Mouse (Mus musculus) stomach, postnatal 0 days (tissue): Measurements from ENCODE around the gene Mafg. TPM values are rescaled to one million over a fixed set of nuclear protein-coding genes. Genes with fewer than 3 reads are reported as not detected.

Experiments used
- ATAC-seq: fragments of 200-750 bp; cut with Nextera tagmentation; 2 replicates; pipeline ENCODE4 v1.8.0; 2017; ENCODE audit not compliant: low FRiP score, low TSS enrichment
- DNase-seq: peaks from one replicate; pipeline ENCODE4 v3.0.0-alpha.2; 2016; ENCODE audit warnings: low spot score
- H3K27ac ChIP-seq: fragments of 300-500 bp; sonication (generic); replicated peaks from 2 replicates; pipeline ENCODE4 v1.5.1; 2014; ENCODE audit warnings: mild to moderate bottlenecking, control low read depth
- H3K27me3 ChIP-seq: fragments of 300-500 bp; sonication (generic); 2 replicates; pipeline ENCODE4 v1.6.1; 2014; ENCODE audit warnings: low read length; ENCODE audit not compliant: control insufficient read depth, insufficient read depth
- H3K36me3 ChIP-seq: fragments of 300-500 bp; sonication (generic); 2 replicates; pipeline ENCODE4 v1.6.1; 2014; ENCODE audit warnings: low read length, mixed read lengths; ENCODE audit not compliant: control insufficient read depth, insufficient read depth
- H3K4me1 ChIP-seq: fragments of 300-500 bp; sonication (generic); replicated peaks from 2 replicates; pipeline ENCODE4 v1.6.1; 2014; ENCODE audit warnings: antibody characterized with exemption; ENCODE audit not compliant: control insufficient read depth, insufficient read depth
- H3K4me2 ChIP-seq: fragments of 300-500 bp; sonication (generic); replicated peaks from 2 replicates; pipeline ENCODE4 v1.6.1; 2014; ENCODE audit warnings: low read depth, mild to moderate bottlenecking, control low read depth, moderate library complexity
- H3K4me3 ChIP-seq: fragments of 300-500 bp; sonication (generic); 2 replicates; pipeline ENCODE4 v1.5.1; 2014; ENCODE audit warnings: low read depth, low read length, control low read depth
- H3K9ac ChIP-seq: fragments of 300-500 bp; sonication (generic); 2 replicates; pipeline ENCODE4 v1.6.1; 2014; ENCODE audit warnings: mild to moderate bottlenecking, low read length, control low read depth, mixed read lengths
- H3K9me3 ChIP-seq: fragments of 300-500 bp; sonication (generic); 2 replicates; pipeline ENCODE4 v1.6.1; 2016; ENCODE audit warnings: low read length; ENCODE audit not compliant: control insufficient read depth
- CTCF ChIP-seq: IDR thresholded peaks from 2 replicates; pipeline ENCODE4 v1.5.1; 2016; ENCODE audit warnings: antibody characterized with exemption, low read depth, mild to moderate bottlenecking, moderate library complexity
- EP300 ChIP-seq: optimal IDR thresholded peaks from 2 replicates; pipeline ENCODE3; 2016; ENCODE audit warnings: antibody characterized with exemption
- WGBS: fragments of 180-500 bp; shearing (Covaris S2); extraction: QIAGEN DNeasy Blood & Tissue Kit; methylation state at CpG from one replicate; pipeline ENCODE4 v1.1.7; 2014; 5-methylcytosine and 5-hydroxymethylcytosine counted together
- polyA plus RNA-seq: library from polyadenylated mRNA; unstranded; fragments of >200 nt; fragmentation: Nextera tagmentation; extraction: Ambion mirVana; gene quantifications from 2 replicates; pipeline ENCODE4 v1.2.1, GENCODE M21; 2015

The Mafg gene
- polyA plus RNA-seq, 1 experiment from 2014 or later = 21.3 TPM

DNA sequence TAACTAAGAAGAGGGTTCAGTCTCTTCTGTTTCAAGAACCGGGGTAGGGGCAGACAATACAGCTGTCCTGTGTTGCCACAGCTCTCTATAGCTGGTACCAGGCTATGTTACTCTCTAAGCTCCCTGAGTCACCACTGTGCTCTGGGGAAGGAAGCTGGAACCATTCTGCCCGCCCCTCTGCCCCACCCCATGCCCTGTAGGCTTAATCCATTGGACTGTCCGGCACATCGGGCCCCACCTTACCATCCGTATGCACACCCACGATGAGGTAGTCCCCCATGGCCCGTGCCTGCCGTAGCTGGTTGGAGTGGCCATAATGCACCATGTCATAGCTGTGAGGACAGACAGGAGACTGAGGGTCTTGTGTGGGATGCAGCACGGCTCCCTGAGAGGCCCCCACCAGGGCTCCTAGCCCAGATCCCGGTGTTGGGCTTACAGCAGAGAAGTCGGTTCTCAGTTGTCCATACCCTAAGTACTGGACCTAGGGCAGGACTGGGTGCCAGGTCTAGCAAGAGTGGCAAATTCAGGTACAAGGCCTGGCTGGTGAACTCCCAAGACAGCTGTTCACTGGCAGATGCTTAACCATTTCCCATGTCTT, 17.7 kb downstream of the Mafg start:
- TF ChIP-seq CTCF = no peak
- no peak for TF ChIP-seq EP300
- H3K27ac ChIP-seq = no peak overlapping the region
- no peak overlapping the region for H3K4me3 ChIP-seq
- H3K9ac ChIP-seq = peak overlapping the region; percentile 27; the same call in 1 of the 2 replicates
- DNase-seq (peak; percentile 67), ATAC-seq (peak; percentile 47)
- H3K36me3 ChIP-seq = peaks cover 14% of the 10 kb centered on the region
- WGBS = 83% methylated on average over 11 of the region's 11 CpGs
- H3K27me3 ChIP-seq = no peaks in the 10 kb centered on the region
- peaks cover 3% of the 10 kb centered on the region for H3K4me1 ChIP-seq
- H3K4me2 ChIP-seq = no peak overlapping the region
- no peaks in the 10 kb centered on the region for H3K9me3 ChIP-seq

DNA sequence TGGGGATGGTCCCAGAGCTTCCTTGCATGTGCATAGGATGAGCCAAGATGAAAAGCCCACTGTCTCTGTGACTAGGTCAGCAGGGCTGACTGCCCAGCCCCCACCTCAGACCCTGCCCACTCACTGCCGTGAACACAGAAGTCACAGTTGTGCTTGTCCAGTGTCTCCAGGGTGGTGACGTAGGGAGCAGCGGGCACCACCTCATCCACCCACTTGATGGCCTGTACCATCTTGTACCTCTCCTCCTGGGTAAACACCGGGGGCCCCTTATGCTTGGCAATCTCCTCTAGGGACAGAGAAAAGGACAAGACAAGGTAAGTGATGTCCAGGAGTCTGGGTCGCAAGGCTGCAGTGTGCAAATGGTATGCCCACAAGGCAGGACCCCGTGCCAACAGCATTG, 18.2 kb downstream of the Mafg start:
- Histone ChIP-seq H3K27ac (no peak overlapping the region), H3K4me2 (no peak overlapping the region), H3K36me3 (peaks cover 12% of the 10 kb centered on the region), H3K4me3 (no peak overlapping the region), H3K9ac (peak overlapping the region; percentile 27; the same call in 1 of the 2 replicates), H3K27me3 (no peaks in the 10 kb centered on the region), H3K4me1 (peaks cover 3% of the 10 kb centered on the region), H3K9me3 (no peaks in the 10 kb centered on the region)
- ATAC-seq = no peak
- 92% methylated on average over 6 of the region's 6 CpGs for WGBS
- TF ChIP-seq EP300 (no peak), CTCF (no peak)
- no peak for DNase-seq

DNA sequence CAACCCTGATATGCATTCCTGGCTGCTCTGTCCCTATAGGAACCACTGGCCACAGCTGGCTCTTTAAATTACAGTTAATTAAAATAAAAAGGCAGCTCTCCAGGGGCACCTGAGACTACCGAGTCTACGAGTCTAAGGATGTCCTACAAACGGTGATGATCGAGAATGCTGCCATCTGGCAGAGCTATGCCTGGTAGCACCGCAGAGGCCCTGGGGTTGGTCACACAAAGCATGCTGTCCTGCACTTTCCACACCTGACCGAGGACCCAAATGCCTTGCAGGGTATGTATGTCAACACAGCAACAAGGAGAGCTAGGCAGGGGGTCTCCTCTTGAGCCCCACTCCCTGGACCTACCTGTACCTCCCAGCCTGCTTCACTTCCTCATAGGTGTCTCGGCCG, 19.4 kb downstream of the Mafg start:
- no peak for TF ChIP-seq EP300
- 88% methylated on average over 8 of the region's 8 CpGs for WGBS

DNA sequence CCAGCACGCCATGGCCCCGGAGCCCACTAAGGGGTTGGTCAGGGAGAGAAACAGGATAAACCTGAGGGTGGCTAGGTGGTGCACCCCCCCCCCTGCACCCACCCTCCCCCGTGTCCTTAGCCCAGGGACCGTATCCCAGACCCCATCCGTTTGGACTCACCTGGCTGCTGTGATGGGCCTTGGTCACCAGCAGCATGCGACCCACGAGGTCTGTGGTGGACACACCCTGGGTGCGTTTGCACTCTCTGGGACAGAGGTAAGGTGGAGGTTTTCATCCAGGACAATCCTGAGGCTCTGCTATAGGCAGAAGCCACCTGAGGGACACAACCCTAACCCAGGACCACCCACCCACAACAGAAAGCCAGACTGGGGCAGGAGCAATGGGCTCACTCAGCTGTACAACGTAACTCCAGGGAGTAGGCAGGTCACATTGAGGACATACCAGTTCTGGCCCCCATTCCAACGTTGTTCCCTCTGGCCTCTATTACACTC, 19.9 kb downstream of the Mafg start:
- no peak for ATAC-seq
- H3K9me3 ChIP-seq = no peaks in the 10 kb centered on the region
- WGBS = 85% methylated on average over 10 of the region's 10 CpGs
- no peak for DNase-seq
- TF ChIP-seq EP300 (no peak), CTCF (no peak)
- H3K27ac ChIP-seq = no peak overlapping the region
- H3K9ac ChIP-seq = no peak overlapping the region
- no peaks in the 10 kb centered on the region for H3K27me3 ChIP-seq
- H3K36me3 ChIP-seq = peaks cover 12% of the 10 kb centered on the region
- H3K4me1 ChIP-seq = peaks cover 6% of the 10 kb centered on the region
- H3K4me3 ChIP-seq = no peak overlapping the region
- no peak overlapping the region for H3K4me2 ChIP-seq

More for the DNA sequence above, 19.4 kb downstream of the Mafg start:
- H3K4me1 ChIP-seq = peaks cover 3% of the 10 kb centered on the region
- no peak overlapping the region for H3K4me3 ChIP-seq
- no peaks in the 10 kb centered on the region for H3K9me3 ChIP-seq
- no peak overlapping the region for H3K27ac ChIP-seq
- peaks cover 12% of the 10 kb centered on the region for H3K36me3 ChIP-seq
- H3K4me2 ChIP-seq = no peak overlapping the region
- ATAC-seq (no peak), DNase-seq (no peak)
- no peak overlapping the region for H3K9ac ChIP-seq
- H3K27me3 ChIP-seq = no peaks in the 10 kb centered on the region

DNA sequence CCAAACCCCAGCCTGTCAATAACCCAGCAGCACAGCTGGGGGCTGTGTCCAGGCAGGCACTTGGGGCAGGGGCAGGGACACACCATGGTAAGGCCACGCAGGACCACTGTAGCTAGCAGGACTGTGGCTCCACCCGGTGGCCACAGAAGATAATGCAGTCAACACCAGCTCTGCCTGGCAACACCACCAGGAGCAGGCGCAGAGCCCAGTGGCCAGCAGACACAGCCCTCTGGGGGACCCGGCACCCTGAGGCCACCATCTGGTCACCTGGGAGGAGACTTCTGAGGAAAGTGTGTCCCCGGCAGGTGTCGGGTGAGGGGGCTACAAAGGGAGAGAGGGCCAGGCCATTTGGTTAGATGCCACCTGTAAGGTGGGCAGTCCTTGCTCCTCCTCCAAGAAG, 20.6 kb downstream of the Mafg start:
- Histone ChIP-seq H3K27ac (no peak overlapping the region), H3K4me2 (no peak overlapping the region), H3K9ac (no peak overlapping the region), H3K27me3 (no peaks in the 10 kb centered on the region), H3K4me3 (no peak overlapping the region), H3K4me1 (peaks cover 7% of the 10 kb centered on the region), H3K9me3 (no peaks in the 10 kb centered on the region), H3K36me3 (peaks cover 12% of the 10 kb centered on the region)
- peak; percentile 22 for ATAC-seq
- TF ChIP-seq CTCF (peak; percentile 95), EP300 (no peak)
- DNase-seq = peak; percentile 85
- 37% methylated on average over 6 of the region's 6 CpGs for WGBS

DNA sequence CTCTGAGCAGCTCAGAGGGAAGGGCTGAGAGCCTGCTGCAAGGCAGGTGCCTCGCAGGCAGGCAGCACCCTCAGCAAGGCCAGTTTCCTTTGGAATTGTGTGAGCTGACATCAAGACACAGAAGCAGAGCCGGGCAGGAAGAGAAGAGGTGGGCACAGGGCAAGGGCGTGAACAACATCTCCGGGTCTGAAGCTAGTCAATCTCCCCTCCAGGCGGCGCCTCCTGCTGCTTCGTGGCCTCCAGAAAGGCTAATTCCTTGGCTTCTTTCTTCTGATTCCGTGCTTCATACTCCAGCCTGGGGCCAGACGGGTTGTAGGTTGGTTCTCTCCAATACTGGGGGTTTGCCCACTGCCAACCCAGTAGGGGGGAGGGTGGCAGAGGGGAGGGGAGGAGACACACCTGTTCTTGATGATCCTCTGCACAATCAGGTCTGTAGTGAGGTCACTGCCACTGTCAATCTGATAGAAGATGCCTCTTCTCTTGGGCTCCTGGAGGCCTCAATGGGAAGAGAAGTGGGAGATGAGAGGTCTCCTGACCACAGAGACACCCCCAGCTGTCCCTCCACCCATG, 22.8 kb downstream of the Mafg start:
- DNase-seq (no peak), ATAC-seq (no peak)
- Histone ChIP-seq H3K27me3 (no peaks in the 10 kb centered on the region), H3K4me3 (no peak overlapping the region), H3K27ac (no peak overlapping the region), H3K4me1 (peaks cover 3% of the 10 kb centered on the region; the same call in 1 of the 2 replicates), H3K4me2 (no peak overlapping the region), H3K9me3 (no peaks in the 10 kb centered on the region), H3K9ac (no peak overlapping the region), H3K36me3 (peaks cover 12% of the 10 kb centered on the region)
- 81% methylated on average over 9 of the region's 9 CpGs for WGBS
- TF ChIP-seq EP300 (no peak), CTCF (no peak)
